Mouse (Mus musculus) stomach, embryonic 15.5 days (tissue): ENCODE data around the gene Gas7. TPM values are rescaled to one million over a fixed set of nuclear protein-coding genes. Genes with fewer than 3 reads are reported as not detected.

Experiments used
- ATAC-seq: fragments of 200-750 bp; cut with Nextera tagmentation; 2 replicates; pipeline ENCODE4 v1.8.0; 2017; ENCODE audit warnings: low read depth, moderate number of reproducible peaks, moderate TSS enrichment; ENCODE audit not compliant: insufficient read depth, low FRiP score
- H3K27ac ChIP-seq: fragments of 300-500 bp; sonication (generic); 2 replicates; pipeline ENCODE4 v1.5.1; 2015; ENCODE audit warnings: mild to moderate bottlenecking, inconsistent platforms
- H3K27me3 ChIP-seq: fragments of 300-500 bp; sonication (generic); replicated peaks from 2 replicates; pipeline ENCODE4 v1.6.1; 2015; ENCODE audit warnings: inconsistent platforms
- H3K36me3 ChIP-seq: fragments of 300-500 bp; sonication (generic); 2 replicates; pipeline ENCODE4 v1.6.1; 2015; ENCODE audit warnings: inconsistent platforms
- H3K4me1 ChIP-seq: fragments of 300-500 bp; sonication (generic); 2 replicates; pipeline ENCODE4 v1.6.1; 2015; ENCODE audit warnings: inconsistent platforms
- H3K4me2 ChIP-seq: fragments of 300-500 bp; sonication (generic); 2 replicates; pipeline ENCODE4 v1.6.1; 2015; ENCODE audit warnings: mild to moderate bottlenecking, inconsistent platforms
- H3K4me3 ChIP-seq: fragments of 300-500 bp; sonication (generic); replicated peaks from 2 replicates; pipeline ENCODE4 v1.5.1; 2015; ENCODE audit warnings: inconsistent platforms
- H3K9ac ChIP-seq: fragments of 300-500 bp; sonication (generic); 2 replicates; pipeline ENCODE4 v1.6.1; 2015; ENCODE audit warnings: inconsistent platforms
- H3K9me3 ChIP-seq: fragments of 300-500 bp; sonication (generic); 2 replicates; pipeline ENCODE4 v1.6.1; 2016; ENCODE audit warnings: inconsistent platforms
- WGBS: fragments of 180-500 bp; shearing (Covaris S2); methylation state at CpG from one replicate; pipeline ENCODE4 v1.1.7; 2015; 5-methylcytosine and 5-hydroxymethylcytosine counted together
- polyA plus RNA-seq: library from polyadenylated mRNA; unstranded; fragments of >200 nt; fragmentation: Nextera tagmentation; extraction: Ambion mirVana; gene quantifications from 2 replicates; pipeline ENCODE4 v1.2.1, GENCODE M21; 2015

The Gas7 gene
- polyA plus RNA-seq, 1 experiment from 2014 or later: 15.5 TPM

GRCm38 (mm10) chr11:67715382-67715781 is 260.1 kb downstream of the Gas7 start:
- Histone ChIP-seq H3K4me1 (no peaks in the 10 kb centered on the region), H3K27ac (no peak overlapping the region), H3K9me3 (no peaks in the 10 kb centered on the region), H3K36me3 (no peaks in the 10 kb centered on the region), H3K4me2 (no peak overlapping the region), H3K27me3 (no peaks in the 10 kb centered on the region), H3K4me3 (no peak overlapping the region), H3K9ac (no peak overlapping the region)
- no peak for ATAC-seq
- 82% methylated on average over 4 of the region's 4 CpGs for WGBS

- Histone ChIP-seq H3K4me3 (no peak overlapping the region), H3K27ac (no peak overlapping the region), H3K4me1 (no peaks in the 10 kb centered on the region; the same call in 1 of the 2 replicates), H3K4me2 (no peak overlapping the region), H3K36me3 (no peaks in the 10 kb centered on the region), H3K9me3 (no peaks in the 10 kb centered on the region), H3K9ac (no peak overlapping the region), H3K27me3 (no peaks in the 10 kb centered on the region)
- ATAC-seq: no peak
- 80% methylated on average over 5 of the region's 5 CpGs for WGBS
These were observed 266.2 kb downstream of the Gas7 start for GRCm38 (mm10) chr11:67721485-67721884.

GRCm38 (mm10) chr11:67722399-67723156 is 267.3 kb downstream of the Gas7 start:
- Histone ChIP-seq H3K9ac (no peak overlapping the region), H3K4me2 (no peak overlapping the region), H3K27ac (no peak overlapping the region), H3K4me3 (no peak overlapping the region), H3K27me3 (no peaks in the 10 kb centered on the region), H3K36me3 (no peaks in the 10 kb centered on the region), H3K4me1 (no peaks in the 10 kb centered on the region; the same call in 1 of the 2 replicates), H3K9me3 (no peaks in the 10 kb centered on the region)
- 36% methylated on average over 7 of the region's 7 CpGs for WGBS
- ATAC-seq: no peak

- H3K27me3 ChIP-seq: no peaks in the 10 kb centered on the region
- no peak for ATAC-seq
- H3K36me3 ChIP-seq: no peaks in the 10 kb centered on the region
- H3K9me3 ChIP-seq: no peaks in the 10 kb centered on the region
- H3K9ac ChIP-seq: no peak overlapping the region
- H3K4me1 ChIP-seq: no peaks in the 10 kb centered on the region; the same call in 1 of the 2 replicates
- H3K27ac ChIP-seq: no peak overlapping the region
- 63% methylated on average over 8 of the region's 8 CpGs for WGBS
- no peak overlapping the region for H3K4me2 ChIP-seq
- H3K4me3 ChIP-seq: no peak overlapping the region
These were observed 268.2 kb downstream of the Gas7 start for GRCm38 (mm10) chr11:67723231-67724013.

- H3K9me3 ChIP-seq: no peaks in the 10 kb centered on the region
- no peaks in the 10 kb centered on the region for H3K36me3 ChIP-seq
- no peak overlapping the region for H3K4me3 ChIP-seq
- 61% methylated on average over 6 of the region's 6 CpGs for WGBS
- no peak overlapping the region for H3K27ac ChIP-seq
- no peaks in the 10 kb centered on the region for H3K27me3 ChIP-seq
- no peak overlapping the region for H3K9ac ChIP-seq
- no peaks in the 10 kb centered on the region; the same call in 1 of the 2 replicates for H3K4me1 ChIP-seq
- ATAC-seq: peak; percentile 35; the same call in 1 of the 2 replicates
- no peak overlapping the region for H3K4me2 ChIP-seq
These were observed 271.9 kb downstream of the Gas7 start for GRCm38 (mm10) chr11:67727095-67727494.

- Histone ChIP-seq H3K9me3 (no peaks in the 10 kb centered on the region), H3K4me2 (no peak overlapping the region), H3K27me3 (no peaks in the 10 kb centered on the region), H3K36me3 (no peaks in the 10 kb centered on the region), H3K27ac (no peak overlapping the region), H3K4me1 (no peaks in the 10 kb centered on the region; the same call in 1 of the 2 replicates), H3K9ac (no peak overlapping the region), H3K4me3 (no peak overlapping the region)
- ATAC-seq: no peak
These were observed 273.5 kb downstream of the Gas7 start for GRCm38 (mm10) chr11:67728726-67729125.

GRCm38 (mm10) chr11:67731056-67731455 is 275.8 kb downstream of the Gas7 start:
- Histone ChIP-seq H3K4me1 (no peaks in the 10 kb centered on the region; the same call in 1 of the 2 replicates), H3K36me3 (no peaks in the 10 kb centered on the region), H3K4me3 (no peak overlapping the region), H3K27me3 (no peaks in the 10 kb centered on the region), H3K27ac (no peak overlapping the region), H3K4me2 (no peak overlapping the region), H3K9me3 (no peaks in the 10 kb centered on the region), H3K9ac (no peak overlapping the region)
- WGBS: 89% methylated on average over 2 of the region's 2 CpGs
- no peak for ATAC-seq

- H3K4me1 ChIP-seq: no peaks in the 10 kb centered on the region
- ATAC-seq: no peak
These were observed 278.5 kb downstream of the Gas7 start for GRCm38 (mm10) chr11:67733726-67734125.

GRCm38 (mm10) chr11:67734597-67734996 is 279.4 kb downstream of the Gas7 start:
- H3K27me3 ChIP-seq: no peaks in the 10 kb centered on the region
- ATAC-seq: no peak
- H3K9me3 ChIP-seq: no peaks in the 10 kb centered on the region
- H3K27ac ChIP-seq: no peak overlapping the region
- H3K4me1 ChIP-seq: no peaks in the 10 kb centered on the region
- H3K4me2 ChIP-seq: no peak overlapping the region
- 58% methylated on average over 3 of the region's 3 CpGs for WGBS
- H3K36me3 ChIP-seq: no peaks in the 10 kb centered on the region
- no peak overlapping the region for H3K4me3 ChIP-seq
- H3K9ac ChIP-seq: no peak overlapping the region

More at GRCm38 (mm10) chr11:67733726-67734125, 278.5 kb downstream of the Gas7 start:
- Histone ChIP-seq H3K9ac (no peak overlapping the region), H3K36me3 (no peaks in the 10 kb centered on the region), H3K27ac (no peak overlapping the region), H3K9me3 (no peaks in the 10 kb centered on the region), H3K4me2 (no peak overlapping the region), H3K4me3 (no peak overlapping the region), H3K27me3 (no peaks in the 10 kb centered on the region)
- WGBS: 82% methylated on average over 1 of the region's 1 CpGs

- Histone ChIP-seq H3K9ac (no peak overlapping the region), H3K27me3 (no peaks in the 10 kb centered on the region), H3K4me2 (no peak overlapping the region), H3K27ac (no peak overlapping the region), H3K36me3 (no peaks in the 10 kb centered on the region), H3K4me1 (no peaks in the 10 kb centered on the region), H3K9me3 (no peaks in the 10 kb centered on the region), H3K4me3 (no peak overlapping the region)
- WGBS: 73% methylated on average over 6 of the region's 6 CpGs
- no peak for ATAC-seq
These were observed 283.1 kb downstream of the Gas7 start for GRCm38 (mm10) chr11:67738345-67738744.
